Mouse (Mus musculus): Measurements from ENCODE around the gene 4933428G20Rik.

GRCm38 (mm10) chr11:97469828-97470227 is 30.3 kb downstream of the 4933428G20Rik start:
- no peak for TF ChIP-seq POLR2A (IDR thresholded peaks at IDR 0.05; ENCODE audit: low read depth, low read length)
- no peak for TF ChIP-seq CTCF (IDR thresholded peaks at IDR 0.05; ENCODE audit: extremely low read depth, insufficient read length, insufficient replicate concordance, low read depth, low read length)

All from small intestine, adult 2 months (tissue).